Mouse (Mus musculus) erythroblast, embryonic 14.5 days (primary cell): ENCODE data around the gene Alg2.

Experiments used
- GATA1 ChIP-seq: IDR thresholded peaks from 2 replicates; pipeline ENCODE4 v1.6.1; 2012; ENCODE audit warnings: low read length, inconsistent platforms, mixed read lengths
- TAL1 ChIP-seq: IDR thresholded peaks from 3 replicates; pipeline ENCODE4 v1.6.1; 2012; ENCODE audit warnings: low read length, inconsistent platforms, mixed read lengths

- no peak for TF ChIP-seq TAL1
- TF ChIP-seq GATA1 = no peak
These were observed 43.1 kb downstream of the Alg2 start for GRCm38 (mm10) chr4:47431081-47431480.
